Mouse (Mus musculus): Measurements from ENCODE around the gene Plagl1. TPM values are rescaled to one million over a fixed set of nuclear protein-coding genes. Genes with fewer than 3 reads are reported as not detected.

Plagl1 gene
- polyA plus RNA-seq, 1 experiment from 2014 or later = 283 TPM

Other genes with a start within 250 kb of the Plagl1 start
- gene Utrn, start 191.1 kb upstream of the Plagl1 start, polyA plus RNA-seq (2015; fragmentation: Nextera tagmentation; extraction: Ambion mirVana) = 68.4 and 72.0 TPM in 2 replicates
- 7.0 and 9.3 TPM in 2 replicates for gene Stx11, start 96.2 kb upstream of the Plagl1 start, polyA plus RNA-seq (2015; fragmentation: Nextera tagmentation; extraction: Ambion mirVana)
- 31.3 and 33.4 TPM in 2 replicates for gene Sf3b5, start 55.2 kb upstream of the Plagl1 start, polyA plus RNA-seq (2015; fragmentation: Nextera tagmentation; extraction: Ambion mirVana)
- gene Zc2hc1b, start 117.5 kb downstream of the Plagl1 start, polyA plus RNA-seq (2015; fragmentation: Nextera tagmentation; extraction: Ambion mirVana) = not detected in 2 replicates
- 76.3 and 77.5 TPM in 2 replicates for gene Ltv1, start 132.7 kb downstream of the Plagl1 start, polyA plus RNA-seq (2015; fragmentation: Nextera tagmentation; extraction: Ambion mirVana)

All from stomach, embryonic 16.5 days (tissue).